Mouse (Mus musculus) embryonic fibroblast, embryonic 13.5 days (primary cell): ENCODE measurements at regions not wholly inside any gene's neighbourhood (a gene's known extent, or its start where the extent isn't known, plus 50 kb on each side); places are given as distances from the start of the nearest gene placed in this dataset.

ENCODE experiments used
- CTCF ChIP-seq: IDR thresholded peaks from 2 replicates; pipeline ENCODE4 v1.5.1; 2011; ENCODE audit warnings: mild to moderate bottlenecking, control low read depth, low read length, moderate library complexity, borderline replicate concordance; ENCODE audit not compliant: insufficient read depth
- POLR2A ChIP-seq: IDR thresholded peaks from 2 replicates; pipeline ENCODE4 v1.6.1; 2011; ENCODE audit warnings: low read depth, mild to moderate bottlenecking, control low read depth, low read length, moderate library complexity

DNA sequence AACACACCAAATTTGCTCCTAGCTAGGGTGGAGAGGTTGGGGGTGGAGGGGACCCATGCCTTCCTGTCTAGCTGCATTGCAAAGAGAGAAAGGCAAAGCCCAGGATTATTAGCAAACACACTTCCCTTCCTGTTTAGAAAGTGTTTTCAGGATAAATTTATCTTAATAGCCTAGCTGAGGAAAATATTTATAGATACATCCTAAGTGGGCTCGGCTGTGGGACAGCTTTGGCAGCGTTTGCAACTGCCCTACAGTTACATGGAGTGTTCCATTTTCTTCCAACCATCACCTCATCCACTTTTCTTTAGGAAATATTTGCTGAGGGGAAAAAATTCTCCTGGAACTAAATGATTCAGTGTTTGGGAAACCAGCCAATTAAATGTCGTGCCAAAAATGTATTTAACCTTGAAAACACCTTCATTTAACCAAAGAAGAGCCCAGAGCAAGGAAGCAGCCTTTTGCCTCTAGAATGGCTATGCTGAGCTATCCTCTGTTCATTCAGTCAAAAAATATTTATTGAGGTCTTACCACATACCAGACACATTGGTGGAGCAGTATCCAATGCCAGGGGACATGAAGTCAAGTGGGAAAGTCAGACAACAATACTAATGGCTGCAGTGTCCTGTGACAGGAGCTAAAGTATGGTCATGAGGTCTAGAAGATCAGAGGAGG, 291.6 kb downstream of the Abcc12 start:
- TF ChIP-seq CTCF = no peak
- no peak for TF ChIP-seq POLR2A
